Mouse (Mus musculus): Measurements from ENCODE around the gene Myo1e. TPM values are rescaled to one million over a fixed set of nuclear protein-coding genes. Genes with fewer than 3 reads are reported as not detected.
A peak's percentile ranks its signal among the peaks of the same experiment; 100 is the strongest.

Myo1e gene
- polyA plus RNA-seq (2012; rRNA removed) = 15.4 and 16.6 TPM in 2 replicates

- H3K27me3 ChIP-seq (ENCODE audit: control insufficient read depth, insufficient read depth, low read length) = no peaks in the 10 kb centered on the region
- H3K36me3 ChIP-seq (ENCODE audit: control insufficient read depth, insufficient read depth, low read length) = no peaks in the 10 kb centered on the region
- peaks cover 8% of the 10 kb centered on the region; the same call in 1 of the 2 replicates for H3K4me1 ChIP-seq (ENCODE audit: control insufficient read depth, insufficient read depth, insufficient read length)
- DNase-seq (ENCODE audit: low read depth in 1 of 2, low spot score in 2 of 2) = peak; percentile 76 to 83
- H3K4me3 ChIP-seq (ENCODE audit: extremely low read depth, insufficient read depth, insufficient read length) = peak within 1 kb of the TSS; percentile 98
- WGBS = under 1% methylated on average over 43 of the region's 43 CpGs
- H3K27ac ChIP-seq (ENCODE audit: insufficient read depth, low read length) = peak within 1 kb of the TSS; percentile 85
- TF ChIP-seq POLR2A (IDR thresholded peaks at IDR 0.05; ENCODE audit: low read depth, low read length) (peak; percentile 83), CTCF (IDR thresholded peaks at IDR 0.05; ENCODE audit: extremely low read depth, insufficient read depth, insufficient read length, insufficient replicate concordance) (no peak)
These were observed at the start of gene Myo1e for GRCm38 (mm10) chr9:70207151-70207831. Gene Myo1e, plus strand, starts transcription at chr9:70207350.

DNA sequence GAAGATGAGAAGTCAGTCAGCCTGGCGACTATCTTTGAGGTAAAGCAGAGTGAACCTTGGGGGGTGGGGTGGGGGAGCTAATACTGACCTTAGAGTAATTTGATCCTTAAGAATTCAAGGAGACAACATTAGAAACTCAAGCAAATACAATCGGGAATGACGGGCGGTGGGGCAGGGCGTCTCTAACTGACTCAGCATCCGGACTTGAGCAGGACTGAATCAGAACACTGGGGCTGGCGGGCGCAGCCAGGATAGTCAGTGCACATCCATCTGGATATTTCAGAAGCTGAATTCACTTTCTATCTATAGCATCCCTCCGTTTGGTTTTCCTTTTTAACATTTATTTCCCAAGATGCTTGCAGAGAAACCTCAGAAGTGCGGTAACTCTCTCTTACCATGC, 47.1 kb upstream of the Myo1e start:
- H3K4me3 ChIP-seq (ENCODE audit: extremely low read depth, insufficient read depth, insufficient read length) = no peak overlapping the region
- TF ChIP-seq POLR2A (IDR thresholded peaks at IDR 0.05; ENCODE audit: low read depth, low read length) (no peak), CTCF (IDR thresholded peaks at IDR 0.05; ENCODE audit: extremely low read depth, insufficient read depth, insufficient read length, insufficient replicate concordance) (no peak)
- no peaks in the 10 kb centered on the region for H3K27me3 ChIP-seq (ENCODE audit: control insufficient read depth, insufficient read depth, low read length)
- no peak for DNase-seq (ENCODE audit: low read depth in 1 of 2, low spot score in 2 of 2)
- no peak overlapping the region for H3K27ac ChIP-seq (ENCODE audit: insufficient read depth, low read length)
- H3K4me1 ChIP-seq (ENCODE audit: control insufficient read depth, insufficient read depth, insufficient read length) = no peaks in the 10 kb centered on the region; the same call in 1 of the 2 replicates
- WGBS = 86% methylated on average over 10 of the region's 10 CpGs
- H3K36me3 ChIP-seq (ENCODE audit: control insufficient read depth, insufficient read depth, low read length) = no peaks in the 10 kb centered on the region

- H3K4me1 ChIP-seq (ENCODE audit: control insufficient read depth, insufficient read depth, insufficient read length) = no peaks in the 10 kb centered on the region
- WGBS = 84% methylated on average over 7 of the region's 7 CpGs
- no peaks in the 10 kb centered on the region for H3K27me3 ChIP-seq (ENCODE audit: control insufficient read depth, insufficient read depth, low read length)
- no peak for TF ChIP-seq POLR2A (IDR thresholded peaks at IDR 0.05; ENCODE audit: low read depth, low read length)
- TF ChIP-seq CTCF (IDR thresholded peaks at IDR 0.05; ENCODE audit: extremely low read depth, insufficient read depth, insufficient read length, insufficient replicate concordance) = peak; percentile 24; the same call in 1 of the 2 replicates
- H3K4me3 ChIP-seq (ENCODE audit: extremely low read depth, insufficient read depth, insufficient read length) = no peak overlapping the region
- DNase-seq (ENCODE audit: low read depth in 1 of 2, low spot score in 2 of 2) = no peak
- no peaks in the 10 kb centered on the region for H3K36me3 ChIP-seq (ENCODE audit: control insufficient read depth, insufficient read depth, low read length)
- H3K27ac ChIP-seq (ENCODE audit: insufficient read depth, low read length) = no peak overlapping the region
These were observed 38.2 kb upstream of the Myo1e start for GRCm38 (mm10) chr9:70168973-70169372.

DNA sequence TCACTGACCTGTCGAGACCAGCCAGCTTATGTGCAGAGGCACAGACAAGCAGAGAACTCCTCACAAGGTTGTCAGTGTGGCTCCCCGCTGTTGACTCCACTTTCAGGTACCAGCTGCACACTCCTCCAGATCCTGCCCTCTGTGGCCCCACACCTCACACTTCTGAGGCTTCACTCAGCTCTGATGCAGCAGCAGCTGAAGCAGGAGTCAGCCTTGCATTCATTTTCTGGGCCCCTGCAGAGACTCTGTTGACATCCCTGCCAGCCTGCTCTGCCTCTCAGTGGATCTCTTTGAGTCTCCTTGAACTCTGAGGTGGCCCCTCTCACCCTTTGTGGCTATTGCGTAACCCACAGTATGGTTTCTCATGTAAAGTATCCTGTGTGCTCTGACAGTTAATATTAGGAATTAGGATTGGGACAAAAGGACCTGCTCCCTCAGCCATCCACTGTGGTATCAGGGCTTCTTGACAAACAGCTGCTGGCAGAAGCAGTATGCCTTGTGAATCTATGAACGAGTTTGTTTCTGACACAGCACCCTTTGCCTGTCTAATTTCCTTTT, 32.8 kb upstream of the Myo1e start:
- WGBS = 78% methylated on average over 4 of the region's 4 CpGs
- no peaks in the 10 kb centered on the region for H3K4me1 ChIP-seq (ENCODE audit: control insufficient read depth, insufficient read depth, insufficient read length)
- TF ChIP-seq CTCF (IDR thresholded peaks at IDR 0.05; ENCODE audit: extremely low read depth, insufficient read depth, insufficient read length, insufficient replicate concordance) (no peak), POLR2A (IDR thresholded peaks at IDR 0.05; ENCODE audit: low read depth, low read length) (no peak)
- DNase-seq (ENCODE audit: low read depth in 1 of 2, low spot score in 2 of 2) = no peak
- no peak overlapping the region for H3K4me3 ChIP-seq (ENCODE audit: extremely low read depth, insufficient read depth, insufficient read length)
- no peaks in the 10 kb centered on the region for H3K36me3 ChIP-seq (ENCODE audit: control insufficient read depth, insufficient read depth, low read length)
- no peaks in the 10 kb centered on the region for H3K27me3 ChIP-seq (ENCODE audit: control insufficient read depth, insufficient read depth, low read length)
- no peak overlapping the region for H3K27ac ChIP-seq (ENCODE audit: insufficient read depth, low read length)

- Histone ChIP-seq H3K36me3 (ENCODE audit: control insufficient read depth, insufficient read depth, low read length) (no peaks in the 10 kb centered on the region), H3K4me1 (ENCODE audit: control insufficient read depth, insufficient read depth, insufficient read length) (no peaks in the 10 kb centered on the region), H3K4me3 (ENCODE audit: extremely low read depth, insufficient read depth, insufficient read length) (no peak overlapping the region), H3K27me3 (ENCODE audit: control insufficient read depth, insufficient read depth, low read length) (no peaks in the 10 kb centered on the region), H3K27ac (ENCODE audit: insufficient read depth, low read length) (no peak overlapping the region)
- TF ChIP-seq POLR2A (IDR thresholded peaks at IDR 0.05; ENCODE audit: low read depth, low read length) (no peak), CTCF (IDR thresholded peaks at IDR 0.05; ENCODE audit: extremely low read depth, insufficient read depth, insufficient read length, insufficient replicate concordance) (no peak)
- no peak for DNase-seq (ENCODE audit: low read depth in 1 of 2, low spot score in 2 of 2)
- WGBS = 67% methylated on average over 6 of the region's 6 CpGs
These were observed 32.3 kb upstream of the Myo1e start for GRCm38 (mm10) chr9:70174896-70175295.

GRCm38 (mm10) chr9:70176291-70176690, 30.9 kb upstream of the Myo1e start:
- DNase-seq (ENCODE audit: low read depth in 1 of 2, low spot score in 2 of 2) = no peak
- TF ChIP-seq CTCF (IDR thresholded peaks at IDR 0.05; ENCODE audit: extremely low read depth, insufficient read depth, insufficient read length, insufficient replicate concordance) (no peak), POLR2A (IDR thresholded peaks at IDR 0.05; ENCODE audit: low read depth, low read length) (no peak)
- Histone ChIP-seq H3K36me3 (ENCODE audit: control insufficient read depth, insufficient read depth, low read length) (no peaks in the 10 kb centered on the region), H3K4me1 (ENCODE audit: control insufficient read depth, insufficient read depth, insufficient read length) (no peaks in the 10 kb centered on the region), H3K27me3 (ENCODE audit: control insufficient read depth, insufficient read depth, low read length) (no peaks in the 10 kb centered on the region), H3K27ac (ENCODE audit: insufficient read depth, low read length) (no peak overlapping the region), H3K4me3 (ENCODE audit: extremely low read depth, insufficient read depth, insufficient read length) (no peak overlapping the region)
- 82% methylated on average over 3 of the region's 3 CpGs for WGBS

DNA sequence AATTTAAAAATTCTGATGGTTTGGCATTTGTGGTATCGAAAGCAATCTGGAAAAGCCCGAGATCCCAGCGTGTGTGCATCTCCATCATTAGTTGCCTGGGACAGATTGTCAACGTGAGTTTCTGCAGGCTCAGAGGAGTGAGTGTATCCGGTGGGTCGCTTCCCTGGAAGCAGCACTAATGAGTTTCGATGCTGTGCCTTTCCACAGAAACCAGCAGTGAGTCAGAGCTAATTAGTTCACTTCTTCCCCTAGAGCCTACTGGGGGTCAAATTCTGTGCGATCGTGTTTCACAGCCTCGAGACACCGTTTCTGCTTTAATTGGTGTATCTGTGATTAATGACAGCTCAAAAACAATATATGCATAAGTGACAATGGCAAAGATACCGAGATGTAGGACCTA, 25.4 kb upstream of the Myo1e start:
- DNase-seq (ENCODE audit: low read depth in 1 of 2, low spot score in 2 of 2) = no peak
- no peaks in the 10 kb centered on the region for H3K4me1 ChIP-seq (ENCODE audit: control insufficient read depth, insufficient read depth, insufficient read length)
- H3K36me3 ChIP-seq (ENCODE audit: control insufficient read depth, insufficient read depth, low read length) = no peaks in the 10 kb centered on the region
- no peak for TF ChIP-seq CTCF (IDR thresholded peaks at IDR 0.05; ENCODE audit: extremely low read depth, insufficient read depth, insufficient read length, insufficient replicate concordance)
- TF ChIP-seq POLR2A (IDR thresholded peaks at IDR 0.05; ENCODE audit: low read depth, low read length) = no peak
- no peak overlapping the region for H3K4me3 ChIP-seq (ENCODE audit: extremely low read depth, insufficient read depth, insufficient read length)
- no peaks in the 10 kb centered on the region for H3K27me3 ChIP-seq (ENCODE audit: control insufficient read depth, insufficient read depth, low read length)
- 90% methylated on average over 12 of the region's 12 CpGs for WGBS
- no peak overlapping the region for H3K27ac ChIP-seq (ENCODE audit: insufficient read depth, low read length)

Measured in spleen, adult 2 months (tissue).